Mouse (Mus musculus) ES-Bruce4 (cell line): Measurements from ENCODE around the gene Ctnna2.

Experiments
- CTCF ChIP-seq: IDR thresholded peaks from one replicate; pipeline ENCODE4 v1.8.1; 2011; ENCODE audit warnings: low read depth, low read length
- EP300 ChIP-seq: IDR thresholded peaks from 2 replicates; pipeline ENCODE4 v1.6.1; 2011; ENCODE audit warnings: low read depth, low read length; ENCODE audit not compliant: insufficient read depth
- POLR2A ChIP-seq: IDR thresholded peaks from one replicate; pipeline ENCODE4 v1.8.1; 2011; ENCODE audit warnings: low read length; ENCODE audit not compliant: insufficient read depth

GRCm38 (mm10) chr6:77209183-77209582 lies 770.3 kb downstream of the Ctnna2 start:
- TF ChIP-seq POLR2A (no peak), CTCF (no peak), EP300 (no peak)
